Mouse (Mus musculus) hindbrain, embryonic 12.5 days (tissue): ENCODE measurements around the gene Tnfrsf9. TPM values are rescaled to one million over a fixed set of nuclear protein-coding genes. Genes with fewer than 3 reads are reported as not detected.
A peak's percentile ranks its signal among the peaks of the same experiment; 100 is the strongest.
"Not testable (repeated sequence)": the region's sequence is repeated elsewhere in the genome, so short reads cannot be mapped to it uniquely, and the experiment has no call there.

ENCODE experiments used
- ATAC-seq: fragments of 200-750 bp; cut with Nextera tagmentation; 2 replicates; pipeline ENCODE4 v1.8.0; 2017; ENCODE audit warnings: moderate TSS enrichment; ENCODE audit not compliant: low FRiP score
- H3K27ac ChIP-seq: fragments of 300-500 bp; sonication (generic); 2 replicates; pipeline ENCODE4 v1.5.1; 2016; ENCODE audit warnings: mild to moderate bottlenecking
- H3K27me3 ChIP-seq: fragments of 300-500 bp; sonication (generic); 2 replicates; pipeline ENCODE4 v1.6.1; 2016; ENCODE audit warnings: mild to moderate bottlenecking
- H3K36me3 ChIP-seq: fragments of 300-500 bp; sonication (generic); 2 replicates; pipeline ENCODE4 v1.6.1; 2016; ENCODE audit warnings: mild to moderate bottlenecking
- H3K4me1 ChIP-seq: fragments of 300-500 bp; sonication (generic); 2 replicates; pipeline ENCODE4 v1.6.1; 2016
- H3K4me2 ChIP-seq: fragments of 300-500 bp; sonication (generic); replicated peaks from 2 replicates; pipeline ENCODE4 v1.6.1; 2016; ENCODE audit warnings: mild to moderate bottlenecking
- H3K4me3 ChIP-seq: fragments of 300-500 bp; sonication (generic); 2 replicates; pipeline ENCODE4 v1.5.1; 2016; ENCODE audit warnings: mild to moderate bottlenecking
- H3K9ac ChIP-seq: fragments of 300-500 bp; sonication (generic); 2 replicates; pipeline ENCODE4 v1.6.1; 2016; ENCODE audit warnings: mild to moderate bottlenecking, moderate library complexity
- H3K9me3 ChIP-seq: fragments of 300-500 bp; sonication (generic); replicated peaks from 2 replicates; pipeline ENCODE4 v1.6.1; 2016; ENCODE audit warnings: mild to moderate bottlenecking
- WGBS: fragments of 180-500 bp; shearing (Covaris S2); methylation state at CpG from one replicate; pipeline ENCODE4 v1.1.7; 2016; 5-methylcytosine and 5-hydroxymethylcytosine counted together
- polyA plus RNA-seq: library from polyadenylated mRNA; unstranded; fragments of >200 nt; fragmentation: Nextera tagmentation; extraction: Ambion mirVana; gene quantifications from 2 replicates; pipeline ENCODE4 v1.2.1, GENCODE M21; 2016

Gene Tnfrsf9
- 0.30 and 0.31 TPM in 2 replicates for polyA plus RNA-seq

- no peaks in the 10 kb centered on the region for H3K9me3 ChIP-seq
- peak within 1 kb of the TSS; percentile 82 for H3K9ac ChIP-seq
- H3K27ac ChIP-seq = peak within 1 kb of the TSS; percentile 84
- peak within 1 kb of the TSS; percentile 65 for H3K4me3 ChIP-seq
- no peaks in the 10 kb centered on the region for H3K36me3 ChIP-seq
- H3K4me1 ChIP-seq = peaks cover 20% of the 10 kb centered on the region
- WGBS = under 1% methylated on average over 48 of the region's 48 CpGs
- no peaks in the 10 kb centered on the region for H3K27me3 ChIP-seq
- ATAC-seq = peak; percentile 85
- peak within 1 kb of the TSS; percentile 72 for H3K4me2 ChIP-seq
Measured at GRCm38 (mm10) chr4:150914290-150914733, at the start of gene Tnfrsf9, which contains the start of gene Park7. Gene Tnfrsf9, plus strand, starts transcription at chr4:150914562. Gene Park7, minus strand, starts transcription at chr4:150914437.

GRCm38 (mm10) chr4:150865371-150865770 is 49.0 kb upstream of the Tnfrsf9 start:
- Histone ChIP-seq H3K4me1 (peaks cover 3% of the 10 kb centered on the region; the same call in 1 of the 2 replicates), H3K36me3 (peaks cover 29% of the 10 kb centered on the region), H3K4me3 (no peak overlapping the region), H3K27ac (no peak overlapping the region), H3K4me2 (no peak overlapping the region), H3K9me3 (no peaks in the 10 kb centered on the region), H3K9ac (no peak overlapping the region), H3K27me3 (no peaks in the 10 kb centered on the region)
- ATAC-seq = no peak

- 90% methylated on average over 11 of the region's 11 CpGs for WGBS
- Histone ChIP-seq H3K36me3 (peaks cover 29% of the 10 kb centered on the region), H3K9me3 (no peaks in the 10 kb centered on the region), H3K9ac (no peak overlapping the region), H3K27ac (no peak overlapping the region), H3K4me2 (no peak overlapping the region), H3K4me3 (no peak overlapping the region), H3K4me1 (peaks cover 4% of the 10 kb centered on the region), H3K27me3 (no peaks in the 10 kb centered on the region)
- no peak for ATAC-seq
Measured at GRCm38 (mm10) chr4:150866069-150866468, 48.3 kb upstream of the Tnfrsf9 start.

GRCm38 (mm10) chr4:150866494-150866893 is 47.9 kb upstream of the Tnfrsf9 start:
- H3K4me2 ChIP-seq = no peak overlapping the region
- H3K36me3 ChIP-seq = peaks cover 29% of the 10 kb centered on the region
- no peak for ATAC-seq
- whole genome bisulfite sequencing = 91% methylated on average over 12 of the region's 12 CpGs
- H3K27me3 ChIP-seq = no peaks in the 10 kb centered on the region
- H3K27ac ChIP-seq = no peak overlapping the region
- peaks cover 8% of the 10 kb centered on the region for H3K4me1 ChIP-seq
- no peaks in the 10 kb centered on the region for H3K9me3 ChIP-seq
- H3K4me3 ChIP-seq = no peak overlapping the region
- no peak overlapping the region for H3K9ac ChIP-seq

- peaks cover 16% of the 10 kb centered on the region for H3K4me1 ChIP-seq
- peaks cover 29% of the 10 kb centered on the region for H3K36me3 ChIP-seq
- H3K27ac ChIP-seq = no peak overlapping the region
- no peak overlapping the region for H3K9ac ChIP-seq
- no peaks in the 10 kb centered on the region for H3K9me3 ChIP-seq
- no peaks in the 10 kb centered on the region for H3K27me3 ChIP-seq
- WGBS = 89% methylated on average over 6 of the region's 6 CpGs
- no peak overlapping the region for H3K4me3 ChIP-seq
- no peak overlapping the region for H3K4me2 ChIP-seq
- ATAC-seq = no peak
Measured at GRCm38 (mm10) chr4:150868161-150868560, 46.2 kb upstream of the Tnfrsf9 start.

- Histone ChIP-seq H3K4me3 (no peak overlapping the region), H3K9ac (no peak overlapping the region), H3K9me3 (no peaks in the 10 kb centered on the region), H3K27ac (no peak overlapping the region), H3K4me2 (no peak overlapping the region), H3K27me3 (no peaks in the 10 kb centered on the region), H3K36me3 (peaks cover 29% of the 10 kb centered on the region), H3K4me1 (peaks cover 16% of the 10 kb centered on the region)
- ATAC-seq = no peak
- 88% methylated on average over 2 of the region's 2 CpGs for WGBS
Measured at GRCm38 (mm10) chr4:150868859-150869258, 45.5 kb upstream of the Tnfrsf9 start.

- H3K4me3 ChIP-seq = no peak overlapping the region
- WGBS = 76% methylated on average over 17 of the region's 17 CpGs
- no peak overlapping the region for H3K27ac ChIP-seq
- H3K27me3 ChIP-seq = no peaks in the 10 kb centered on the region
- H3K9me3 ChIP-seq = no peaks in the 10 kb centered on the region
- H3K4me1 ChIP-seq = peaks cover 16% of the 10 kb centered on the region
- H3K36me3 ChIP-seq = peaks cover 29% of the 10 kb centered on the region
- no peak overlapping the region for H3K9ac ChIP-seq
- no peak overlapping the region for H3K4me2 ChIP-seq
- no peak for ATAC-seq
Measured at GRCm38 (mm10) chr4:150869276-150870197, 44.8 kb upstream of the Tnfrsf9 start.

- no peak overlapping the region for H3K4me3 ChIP-seq
- H3K9me3 ChIP-seq = no peaks in the 10 kb centered on the region
- no peak for ATAC-seq
- peaks cover 16% of the 10 kb centered on the region for H3K4me1 ChIP-seq
- no peak overlapping the region for H3K4me2 ChIP-seq
- peak overlapping the region; percentile 31; the same call in 1 of the 2 replicates for H3K27ac ChIP-seq
- 86% methylated on average over 13 of the region's 13 CpGs for WGBS
- H3K36me3 ChIP-seq = peaks cover 26% of the 10 kb centered on the region
- H3K27me3 ChIP-seq = no peaks in the 10 kb centered on the region
- no peak overlapping the region for H3K9ac ChIP-seq
Measured at GRCm38 (mm10) chr4:150870963-150871391, 43.4 kb upstream of the Tnfrsf9 start.

- no peak overlapping the region; the same call in 1 of the 2 replicates for H3K9ac ChIP-seq
- peak overlapping the region; percentile 31 for H3K27ac ChIP-seq
- no peaks in the 10 kb centered on the region for H3K9me3 ChIP-seq
- WGBS = 30% methylated on average over 10 of the region's 10 CpGs
- peaks cover 16% of the 10 kb centered on the region for H3K4me1 ChIP-seq
- H3K4me2 ChIP-seq = no peak overlapping the region
- H3K27me3 ChIP-seq = no peaks in the 10 kb centered on the region
- H3K4me3 ChIP-seq = no peak overlapping the region
- H3K36me3 ChIP-seq = peaks cover 20% of the 10 kb centered on the region
- ATAC-seq = peak; percentile 60
Measured at GRCm38 (mm10) chr4:150871392-150872138, 42.8 kb upstream of the Tnfrsf9 start.

GRCm38 (mm10) chr4:150872139-150872651 is 42.2 kb upstream of the Tnfrsf9 start:
- Histone ChIP-seq H3K9me3 (no peaks in the 10 kb centered on the region), H3K4me1 (peaks cover 16% of the 10 kb centered on the region), H3K4me3 (no peak overlapping the region), H3K9ac (no peak overlapping the region; the same call in 1 of the 2 replicates), H3K27ac (peak overlapping the region; percentile 31), H3K27me3 (no peaks in the 10 kb centered on the region), H3K4me2 (no peak overlapping the region), H3K36me3 (peaks cover 14% of the 10 kb centered on the region)
- 42% methylated on average over 9 of the region's 9 CpGs for WGBS
- no peak for ATAC-seq

GRCm38 (mm10) chr4:150872681-150873080 is 41.7 kb upstream of the Tnfrsf9 start:
- Histone ChIP-seq H3K27me3 (no peaks in the 10 kb centered on the region), H3K4me1 (peaks cover 16% of the 10 kb centered on the region), H3K9ac (no peak overlapping the region), H3K27ac (peak overlapping the region; percentile 31; the same call in 1 of the 2 replicates), H3K4me2 (no peak overlapping the region), H3K36me3 (peaks cover 9% of the 10 kb centered on the region), H3K4me3 (no peak overlapping the region), H3K9me3 (no peaks in the 10 kb centered on the region)
- no peak for ATAC-seq
- WGBS = 79% methylated on average over 8 of the region's 8 CpGs

- H3K4me2 ChIP-seq, H3K27ac ChIP-seq, H3K36me3 ChIP-seq, H3K9ac ChIP-seq, H3K4me3 ChIP-seq, ATAC-seq, H3K27me3 ChIP-seq: not testable (repeated sequence)
- Histone ChIP-seq H3K4me1 (peaks cover 16% of the 10 kb centered on the region), H3K9me3 (peaks cover 14% of the 10 kb centered on the region)
- WGBS = 77% methylated on average over 4 of the region's 4 CpGs
Measured at GRCm38 (mm10) chr4:150874416-150874815, 39.9 kb upstream of the Tnfrsf9 start.
